Mouse (Mus musculus): ENCODE data around the gene Kazn.

Gene Kazn

GRCm38 (mm10) chr4:142163862-142164261, 75.3 kb downstream of the Kazn start:
- DNase-seq (ENCODE audit: low spot score) = no peak

GRCm38 (mm10) chr4:142162729-142163128, 76.5 kb downstream of the Kazn start:
- DNase-seq (ENCODE audit: low spot score) = no peak

GRCm38 (mm10) chr4:142162102-142162501, 77.1 kb downstream of the Kazn start:
- DNase-seq (ENCODE audit: low spot score) = no peak

- DNase-seq (ENCODE audit: low spot score) = no peak
Measured at GRCm38 (mm10) chr4:142160041-142160440, 79.2 kb downstream of the Kazn start.

GRCm38 (mm10) chr4:142156506-142156905, 82.7 kb downstream of the Kazn start:
- DNase-seq (ENCODE audit: low spot score) = no peak

- peak; percentile 27 for DNase-seq (ENCODE audit: low spot score)
Measured at GRCm38 (mm10) chr4:142154246-142154645, 85.0 kb downstream of the Kazn start.

- peak; percentile 50 for DNase-seq (ENCODE audit: low spot score)
Measured at GRCm38 (mm10) chr4:142153526-142153925, 85.7 kb downstream of the Kazn start.

GRCm38 (mm10) chr4:142152733-142153422, 86.3 kb downstream of the Kazn start:
- DNase-seq (ENCODE audit: low spot score) = no peak

- no peak for DNase-seq (ENCODE audit: low spot score)
Measured at GRCm38 (mm10) chr4:142150086-142150485, 89.1 kb downstream of the Kazn start.

GRCm38 (mm10) chr4:142149202-142149601, 90.0 kb downstream of the Kazn start:
- no peak for DNase-seq (ENCODE audit: low spot score)

GRCm38 (mm10) chr4:142147671-142148070, 91.5 kb downstream of the Kazn start:
- no peak for DNase-seq (ENCODE audit: low spot score)

GRCm38 (mm10) chr4:142144096-142144495, 95.1 kb downstream of the Kazn start:
- DNase-seq (ENCODE audit: low spot score) = no peak

- no peak for DNase-seq (ENCODE audit: low spot score)
Measured at GRCm38 (mm10) chr4:142143290-142143689, 95.9 kb downstream of the Kazn start.

- DNase-seq (ENCODE audit: low spot score) = no peak
Measured at GRCm38 (mm10) chr4:142139729-142140128, 99.5 kb downstream of the Kazn start.

GRCm38 (mm10) chr4:142138356-142139099, 100.7 kb downstream of the Kazn start:
- no peak for DNase-seq (ENCODE audit: low spot score)

GRCm38 (mm10) chr4:142136766-142137503, 102.3 kb downstream of the Kazn start:
- DNase-seq (ENCODE audit: low spot score) = no peak

GRCm38 (mm10) chr4:142135515-142135914, 103.7 kb downstream of the Kazn start:
- no peak for DNase-seq (ENCODE audit: low spot score)

GRCm38 (mm10) chr4:142130162-142130561, 109.0 kb downstream of the Kazn start:
- no peak for DNase-seq (ENCODE audit: low spot score)

GRCm38 (mm10) chr4:142127275-142127788, 111.9 kb downstream of the Kazn start:
- no peak for DNase-seq (ENCODE audit: low spot score)

- no peak for DNase-seq (ENCODE audit: low spot score)
Measured at GRCm38 (mm10) chr4:142126641-142127274, 112.4 kb downstream of the Kazn start.

GRCm38 (mm10) chr4:142121164-142121563, 118.0 kb downstream of the Kazn start:
- DNase-seq (ENCODE audit: low spot score) = no peak

- no peak for DNase-seq (ENCODE audit: low spot score)
Measured at GRCm38 (mm10) chr4:142118522-142118921, 120.7 kb downstream of the Kazn start.

Measured in ovary, adult 18-20 months (tissue).